Mouse (Mus musculus) cerebellum, adult 2 months (tissue): ENCODE data around the gene Smpd3.

Experiments used
- CTCF ChIP-seq: fragments of 200-500 bp; IDR thresholded peaks from 2 replicates; pipeline ENCODE4 v1.5.1; 2011; ENCODE audit warnings: low read depth, mild to moderate bottlenecking, control low read depth, low read length, moderate library complexity, borderline replicate concordance; ENCODE audit not compliant: insufficient read depth
- POLR2A ChIP-seq: fragments of 200-500 bp; IDR thresholded peaks from 2 replicates; pipeline ENCODE4 v1.6.1; 2011; ENCODE audit warnings: low read length, control low read depth, borderline replicate concordance; ENCODE audit not compliant: insufficient read depth

- TF ChIP-seq CTCF (no peak), POLR2A (no peak)
Observed at GRCm38 (mm10) chr8:106363321-106363720, 25.5 kb upstream of the Smpd3 start.
